Mouse (Mus musculus): ENCODE data around the gene Tex9. TPM values are rescaled to one million over a fixed set of nuclear protein-coding genes. Genes with fewer than 3 reads are reported as not detected.

Gene Tex9
- polyA plus RNA-seq, 1 experiment from 2014 or later, result 15.6 TPM

DNA sequence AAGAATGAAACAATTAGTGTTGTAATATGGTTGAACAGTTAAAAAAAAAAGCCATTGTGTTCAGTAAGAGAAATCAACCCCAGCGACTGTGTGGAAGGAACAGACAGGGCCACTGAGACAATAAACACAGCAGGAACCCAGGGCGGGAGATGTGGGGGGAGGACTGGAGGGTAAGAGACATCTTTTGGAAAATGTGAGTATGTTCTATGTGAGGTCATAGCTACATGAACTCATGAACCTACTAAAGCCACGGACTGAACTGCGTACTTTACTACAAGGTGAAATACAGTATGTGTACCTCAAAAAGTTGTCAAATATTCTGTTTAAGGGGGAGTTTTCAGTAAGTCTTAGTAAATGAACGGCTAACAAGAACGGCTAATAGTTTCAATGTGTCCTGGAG, 14.7 kb downstream of the Tex9 start:
- H3K27me3 ChIP-seq (replicated peaks), result no peaks in the 10 kb centered on the region
- no peak for ATAC-seq (ENCODE audit: extremely low read depth, insufficient number of reproducible peaks, low FRiP score, low TSS enrichment)
- no peaks in the 10 kb centered on the region for H3K4me1 ChIP-seq
- H3K4me3 ChIP-seq, result no peak overlapping the region
- H3K9me3 ChIP-seq, result no peaks in the 10 kb centered on the region
- no peak overlapping the region for H3K9ac ChIP-seq
- H3K27ac ChIP-seq (replicated peaks), result no peak overlapping the region
- H3K36me3 ChIP-seq, result peaks cover 57% of the 10 kb centered on the region
- H3K4me2 ChIP-seq, result no peak overlapping the region
- 72% methylated on average over 6 of the region's 6 CpGs for WGBS

DNA sequence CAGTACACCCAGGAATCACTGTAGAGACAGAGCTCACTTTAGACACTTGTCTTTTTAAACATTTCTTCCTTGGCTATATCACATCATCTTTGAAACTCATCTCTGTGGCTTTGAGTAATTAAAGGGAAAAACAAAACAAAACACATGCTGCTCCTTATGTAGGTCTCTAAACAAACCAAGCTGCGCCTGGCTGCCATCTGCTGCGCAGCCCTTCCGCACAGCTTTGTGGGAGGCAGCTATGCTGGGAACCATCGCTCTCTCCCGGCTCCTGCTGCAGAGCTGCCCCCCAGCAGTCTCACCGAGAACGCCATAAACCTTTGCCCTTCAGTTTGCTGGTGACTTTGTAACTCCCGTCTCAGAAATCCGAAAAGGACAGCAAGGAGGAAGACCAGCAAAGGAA, 16.5 kb downstream of the Tex9 start:
- 85% methylated on average over 9 of the region's 9 CpGs for WGBS
- H3K4me3 ChIP-seq, result no peak overlapping the region
- no peaks in the 10 kb centered on the region for H3K9me3 ChIP-seq
- H3K4me1 ChIP-seq, result no peaks in the 10 kb centered on the region
- peaks cover 51% of the 10 kb centered on the region for H3K36me3 ChIP-seq
- no peaks in the 10 kb centered on the region for H3K27me3 ChIP-seq (replicated peaks)
- no peak for ATAC-seq (ENCODE audit: extremely low read depth, insufficient number of reproducible peaks, low FRiP score, low TSS enrichment)
- no peak overlapping the region for H3K9ac ChIP-seq
- no peak overlapping the region for H3K4me2 ChIP-seq
- H3K27ac ChIP-seq (replicated peaks), result no peak overlapping the region

DNA sequence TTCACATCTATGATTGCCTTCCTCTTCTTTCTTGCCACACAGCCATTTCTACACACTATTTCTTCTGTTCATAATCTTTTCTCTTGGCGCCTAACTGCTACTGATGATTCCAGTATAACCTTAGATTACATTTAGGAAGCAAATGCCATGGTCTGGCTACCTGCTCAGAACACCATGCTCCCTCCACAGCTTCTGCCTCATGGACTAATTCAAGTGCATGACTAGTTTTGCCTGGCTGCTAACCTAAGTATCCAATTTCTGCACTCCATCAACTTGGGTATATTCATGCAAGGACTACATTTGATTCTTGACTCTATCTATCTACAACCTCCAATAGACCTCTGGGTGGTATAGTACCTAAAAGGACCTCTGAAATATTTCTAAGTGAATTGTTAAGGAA, 22.2 kb downstream of the Tex9 start:
- Histone ChIP-seq H3K9ac (no peak overlapping the region), H3K27me3 (replicated peaks) (no peaks in the 10 kb centered on the region), H3K4me1 (peaks cover 5% of the 10 kb centered on the region; the same call in 1 of the 2 replicates), H3K4me3 (no peak overlapping the region), H3K4me2 (no peak overlapping the region), H3K9me3 (no peaks in the 10 kb centered on the region), H3K36me3 (peaks cover 23% of the 10 kb centered on the region), H3K27ac (replicated peaks) (no peak overlapping the region)
- WGBS, result 87% methylated on average over 1 of the region's 1 CpGs
- no peak for ATAC-seq (ENCODE audit: extremely low read depth, insufficient number of reproducible peaks, low FRiP score, low TSS enrichment)

DNA sequence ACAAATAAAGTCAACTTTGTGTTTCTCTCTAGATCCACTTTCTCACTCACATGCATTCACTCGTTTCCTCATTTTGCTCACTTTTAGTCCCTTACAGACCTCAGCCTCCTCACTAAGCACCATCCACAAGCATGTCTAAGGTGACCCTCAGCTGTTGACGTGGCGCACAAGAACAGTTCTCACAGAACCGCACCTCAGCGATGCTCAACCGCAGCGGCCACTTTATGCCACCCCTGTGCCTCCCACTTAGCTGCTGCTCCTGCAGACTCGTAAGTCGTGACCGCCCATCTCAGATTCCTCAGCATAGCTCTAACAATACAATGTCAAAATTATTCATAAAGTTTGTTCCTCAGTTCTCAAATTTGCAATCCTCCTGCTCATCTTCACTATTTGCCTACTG, 23.4 kb downstream of the Tex9 start:
- 87% methylated on average over 10 of the region's 10 CpGs for WGBS
- Histone ChIP-seq H3K9me3 (no peaks in the 10 kb centered on the region), H3K27me3 (replicated peaks) (no peaks in the 10 kb centered on the region), H3K36me3 (peaks cover 16% of the 10 kb centered on the region), H3K4me1 (peaks cover 5% of the 10 kb centered on the region; the same call in 1 of the 2 replicates), H3K9ac (no peak overlapping the region), H3K4me3 (no peak overlapping the region), H3K27ac (replicated peaks) (no peak overlapping the region), H3K4me2 (no peak overlapping the region)
- ATAC-seq (ENCODE audit: extremely low read depth, insufficient number of reproducible peaks, low FRiP score, low TSS enrichment), result no peak

DNA sequence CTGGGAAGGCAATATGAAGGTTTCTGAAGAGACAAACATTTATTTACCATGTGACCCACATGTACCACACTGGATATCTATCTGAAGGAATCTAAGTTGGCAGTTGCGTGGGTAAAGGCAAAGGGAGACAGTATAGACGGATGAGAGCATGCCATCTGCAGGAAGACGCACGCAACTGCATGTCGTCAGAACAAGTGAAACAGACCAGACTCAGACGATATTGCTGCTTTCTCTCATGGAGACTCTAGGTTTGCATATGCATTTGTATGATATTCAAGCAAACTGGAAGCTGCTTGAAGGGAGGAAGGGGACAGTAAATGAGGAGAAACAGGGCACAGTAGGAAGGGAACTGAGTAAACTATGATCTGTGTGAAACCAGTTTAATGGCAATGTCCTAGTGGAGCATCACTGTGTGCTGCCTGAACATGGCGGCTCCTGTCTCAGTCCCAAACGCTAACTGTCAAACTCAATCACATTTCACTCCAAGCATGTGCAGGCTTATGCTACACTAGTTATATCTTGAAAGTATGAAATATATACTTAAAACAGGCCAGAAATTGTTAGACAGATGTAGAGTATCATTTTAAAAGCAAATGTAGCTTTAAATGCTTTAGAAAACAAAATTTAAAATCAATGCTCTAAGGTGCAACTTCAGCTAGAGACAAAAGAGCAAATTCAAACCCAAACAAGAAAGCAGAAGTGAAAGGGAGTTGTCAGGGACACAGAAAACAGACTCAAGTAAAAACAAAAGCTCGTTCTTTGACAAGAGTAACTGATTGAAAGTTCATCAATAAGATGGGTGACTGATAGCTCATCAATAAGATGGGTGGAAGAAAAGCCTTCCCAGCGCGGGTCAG, 24.2 kb downstream of the Tex9 start:
- Histone ChIP-seq H3K4me1 (peaks cover 5% of the 10 kb centered on the region; the same call in 1 of the 2 replicates), H3K27me3 (replicated peaks) (no peaks in the 10 kb centered on the region), H3K36me3 (peaks cover 9% of the 10 kb centered on the region), H3K9ac (no peak overlapping the region), H3K4me2 (no peak overlapping the region), H3K4me3 (no peak overlapping the region), H3K9me3 (no peaks in the 10 kb centered on the region), H3K27ac (replicated peaks) (no peak overlapping the region)
- 55% methylated on average over 11 of the region's 11 CpGs for WGBS
- ATAC-seq (ENCODE audit: extremely low read depth, insufficient number of reproducible peaks, low FRiP score, low TSS enrichment), result no peak

DNA sequence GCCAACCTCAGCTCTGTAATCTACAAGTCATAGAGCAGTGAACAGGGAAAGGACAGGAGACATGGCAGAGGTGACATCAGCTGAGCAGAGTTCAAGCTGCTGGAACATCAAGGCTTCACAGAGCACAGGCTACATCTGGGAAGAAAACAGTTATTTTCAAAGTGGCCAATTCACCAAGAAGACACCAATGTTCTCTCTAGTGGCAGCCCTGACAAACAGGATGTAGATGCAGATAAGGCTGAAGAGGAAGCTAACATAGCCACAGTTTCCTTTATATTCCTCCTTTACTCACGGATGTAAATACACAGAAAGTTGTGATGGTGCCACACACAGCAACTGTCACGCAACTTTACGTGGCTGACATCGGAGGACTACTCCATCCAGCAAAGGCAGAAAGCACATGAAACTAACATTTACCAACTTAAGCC, 26.2 kb downstream of the Tex9 start:
- peaks cover 5% of the 10 kb centered on the region; the same call in 1 of the 2 replicates for H3K4me1 ChIP-seq
- H3K27ac ChIP-seq (replicated peaks), result no peak overlapping the region
- H3K36me3 ChIP-seq, result peaks cover 6% of the 10 kb centered on the region
- H3K9ac ChIP-seq, result no peak overlapping the region
- H3K4me3 ChIP-seq, result no peak overlapping the region
- no peaks in the 10 kb centered on the region for H3K27me3 ChIP-seq (replicated peaks)
- no peak overlapping the region for H3K4me2 ChIP-seq
- H3K9me3 ChIP-seq, result no peaks in the 10 kb centered on the region
- no peak for ATAC-seq (ENCODE audit: extremely low read depth, insufficient number of reproducible peaks, low FRiP score, low TSS enrichment)
- WGBS, result 67% methylated on average over 4 of the region's 4 CpGs

DNA sequence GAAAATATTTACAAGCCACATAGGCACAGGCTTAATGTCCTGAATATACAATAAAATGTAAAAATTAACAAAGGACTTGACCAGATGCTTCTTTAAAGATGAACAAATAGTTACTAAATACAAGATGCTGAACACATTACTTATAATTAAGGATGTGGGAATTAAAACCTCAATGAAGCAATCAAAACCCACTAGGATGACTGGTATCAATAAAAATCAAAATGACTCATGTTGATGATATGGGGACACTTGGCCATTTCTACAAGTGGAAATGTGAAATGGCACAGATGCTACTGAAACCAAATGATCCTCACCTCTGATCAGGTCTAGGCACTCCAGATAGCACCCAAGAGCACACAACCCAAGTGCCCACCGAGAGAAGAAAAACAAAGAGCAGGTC, 27.2 kb downstream of the Tex9 start:
- no peak for ATAC-seq (ENCODE audit: extremely low read depth, insufficient number of reproducible peaks, low FRiP score, low TSS enrichment)
- Histone ChIP-seq H3K36me3 (peaks cover 15% of the 10 kb centered on the region), H3K4me3 (no peak overlapping the region), H3K27ac (replicated peaks) (no peak overlapping the region), H3K4me2 (no peak overlapping the region), H3K9ac (no peak overlapping the region), H3K9me3 (no peaks in the 10 kb centered on the region), H3K27me3 (replicated peaks) (no peaks in the 10 kb centered on the region), H3K4me1 (peaks cover 5% of the 10 kb centered on the region; the same call in 1 of the 2 replicates)
- WGBS, result 89% methylated on average over 1 of the region's 1 CpGs

DNA sequence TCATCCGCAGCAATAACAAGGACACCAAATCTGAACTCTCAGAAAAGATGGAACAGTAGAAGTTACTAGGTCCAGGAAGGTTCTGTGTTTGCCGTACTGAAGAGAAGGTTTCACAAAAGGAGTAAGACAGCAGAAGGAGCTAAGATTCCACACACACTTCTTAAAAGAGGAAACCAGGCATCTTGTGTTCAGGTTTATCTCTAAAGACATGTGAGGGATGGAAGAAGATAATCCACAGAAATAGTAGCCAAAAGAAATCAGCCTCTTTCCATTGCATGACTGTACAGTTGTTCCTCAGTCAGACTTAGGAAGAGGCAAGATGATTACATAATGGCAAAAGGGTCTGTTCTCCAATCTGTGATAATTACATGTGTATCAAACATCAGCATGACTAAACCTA, 29.6 kb downstream of the Tex9 start:
- H3K4me2 ChIP-seq, result no peak overlapping the region
- H3K4me1 ChIP-seq, result peaks cover 5% of the 10 kb centered on the region; the same call in 1 of the 2 replicates
- H3K27me3 ChIP-seq (replicated peaks), result no peaks in the 10 kb centered on the region
- no peaks in the 10 kb centered on the region for H3K9me3 ChIP-seq
- ATAC-seq (ENCODE audit: extremely low read depth, insufficient number of reproducible peaks, low FRiP score, low TSS enrichment), result no peak
- 80% methylated on average over 2 of the region's 2 CpGs for WGBS
- no peak overlapping the region for H3K4me3 ChIP-seq
- no peak overlapping the region for H3K9ac ChIP-seq
- H3K36me3 ChIP-seq, result peaks cover 27% of the 10 kb centered on the region
- no peak overlapping the region for H3K27ac ChIP-seq (replicated peaks)

DNA sequence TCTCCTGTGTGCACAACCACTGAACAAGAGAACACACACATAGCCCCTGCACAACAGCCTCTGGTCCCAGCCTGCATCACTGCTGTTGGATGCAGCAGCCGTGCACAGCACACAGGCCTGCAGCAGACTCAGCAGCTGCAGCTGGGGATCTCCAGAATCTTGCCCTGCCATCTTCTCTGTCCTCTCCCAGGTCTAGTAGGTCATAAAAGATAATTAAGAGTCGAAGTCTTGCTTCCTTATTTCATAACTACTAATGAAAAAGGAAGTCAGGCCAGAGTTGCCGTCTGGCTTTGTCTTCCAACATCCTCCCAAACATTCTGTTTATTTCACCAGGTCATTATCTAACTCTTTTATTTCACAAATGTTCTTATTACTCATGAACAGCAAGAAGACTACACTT, 31.2 kb downstream of the Tex9 start:
- Histone ChIP-seq H3K36me3 (peaks cover 39% of the 10 kb centered on the region), H3K4me1 (peaks cover 2% of the 10 kb centered on the region; the same call in 1 of the 2 replicates), H3K9me3 (no peaks in the 10 kb centered on the region), H3K4me3 (no peak overlapping the region), H3K27me3 (replicated peaks) (no peaks in the 10 kb centered on the region), H3K27ac (replicated peaks) (no peak overlapping the region), H3K4me2 (no peak overlapping the region), H3K9ac (no peak overlapping the region)
- ATAC-seq (ENCODE audit: extremely low read depth, insufficient number of reproducible peaks, low FRiP score, low TSS enrichment), result no peak
- 75% methylated on average over 3 of the region's 3 CpGs for WGBS

DNA sequence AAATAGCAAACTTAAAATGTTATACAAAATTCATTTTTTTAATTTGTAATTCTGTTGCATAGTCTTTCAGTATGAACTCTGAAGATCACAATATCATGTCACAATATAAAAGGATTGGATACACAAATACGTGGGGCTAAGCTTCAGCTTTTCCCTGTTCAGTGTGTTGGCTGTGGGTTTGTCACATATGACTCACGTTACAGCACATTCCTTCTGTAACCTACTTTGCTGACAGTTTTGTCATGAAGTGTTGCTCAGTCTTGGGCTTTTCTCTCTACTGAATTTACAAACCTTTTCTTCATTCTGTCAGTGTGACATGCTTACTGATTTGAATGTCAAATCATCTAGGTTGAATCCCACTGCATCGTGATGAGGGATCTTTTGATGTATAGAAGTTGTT, 32.3 kb downstream of the Tex9 start:
- H3K36me3 ChIP-seq, result peaks cover 39% of the 10 kb centered on the region
- no peaks in the 10 kb centered on the region for H3K9me3 ChIP-seq
- H3K27me3 ChIP-seq (replicated peaks), result no peaks in the 10 kb centered on the region
- no peak overlapping the region for H3K9ac ChIP-seq
- no peak overlapping the region for H3K27ac ChIP-seq (replicated peaks)
- ATAC-seq (ENCODE audit: extremely low read depth, insufficient number of reproducible peaks, low FRiP score, low TSS enrichment), result no peak
- H3K4me1 ChIP-seq, result no peaks in the 10 kb centered on the region
- no peak overlapping the region for H3K4me3 ChIP-seq
- no peak overlapping the region for H3K4me2 ChIP-seq
- 85% methylated on average over 3 of the region's 3 CpGs for WGBS

DNA sequence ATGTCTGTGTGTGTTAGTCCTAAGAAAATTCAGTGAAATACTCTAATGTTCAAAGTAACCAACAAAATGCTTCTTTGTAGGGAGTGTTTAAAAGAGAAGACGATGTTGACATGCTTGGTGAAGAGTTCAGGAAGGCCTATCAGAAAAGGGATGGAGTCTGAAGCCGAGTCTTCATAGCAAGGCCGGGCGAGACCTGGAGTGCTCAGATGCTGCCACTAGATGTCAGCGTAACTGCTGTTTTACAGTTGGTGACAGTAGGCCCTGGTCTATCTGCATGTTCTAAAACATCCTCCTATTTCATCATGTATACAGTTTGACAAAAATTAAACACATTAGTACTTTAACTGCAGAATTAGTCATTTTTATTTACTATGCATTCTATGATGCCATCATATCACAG, 33.8 kb downstream of the Tex9 start:
- no peak overlapping the region for H3K9ac ChIP-seq
- H3K4me3 ChIP-seq, result no peak overlapping the region
- H3K4me2 ChIP-seq, result no peak overlapping the region
- H3K36me3 ChIP-seq, result peaks cover 49% of the 10 kb centered on the region
- no peak for ATAC-seq (ENCODE audit: extremely low read depth, insufficient number of reproducible peaks, low FRiP score, low TSS enrichment)
- WGBS, result 13% methylated on average over 5 of the region's 5 CpGs
- no peak overlapping the region for H3K27ac ChIP-seq (replicated peaks)
- H3K9me3 ChIP-seq, result no peaks in the 10 kb centered on the region
- no peaks in the 10 kb centered on the region for H3K27me3 ChIP-seq (replicated peaks)
- H3K4me1 ChIP-seq, result no peaks in the 10 kb centered on the region

DNA sequence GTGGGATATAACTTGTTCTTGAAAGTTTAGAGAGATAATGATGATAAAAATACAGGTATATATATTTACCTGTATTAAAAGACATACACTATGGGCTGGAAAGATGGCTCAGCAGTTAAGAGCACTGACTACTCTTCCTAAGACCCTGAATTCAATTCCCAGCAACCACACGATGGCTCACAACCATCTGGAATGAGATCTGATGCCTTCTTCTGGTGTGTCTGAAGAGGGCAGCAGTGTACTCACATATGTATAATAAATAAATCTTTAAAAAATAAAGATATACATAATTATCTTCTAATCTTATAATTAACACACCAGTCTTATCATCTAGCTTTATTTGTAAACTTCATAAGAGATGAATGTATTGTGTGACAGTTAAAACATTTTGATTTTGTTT, 35.6 kb downstream of the Tex9 start:
- Histone ChIP-seq H3K9me3 (no peaks in the 10 kb centered on the region), H3K4me1 (no peaks in the 10 kb centered on the region), H3K9ac (no peak overlapping the region), H3K27me3 (replicated peaks) (no peaks in the 10 kb centered on the region), H3K4me2 (no peak overlapping the region), H3K36me3 (peaks cover 62% of the 10 kb centered on the region), H3K27ac (replicated peaks) (no peak overlapping the region), H3K4me3 (no peak overlapping the region)
- 43% methylated on average over 1 of the region's 1 CpGs for WGBS
- ATAC-seq (ENCODE audit: extremely low read depth, insufficient number of reproducible peaks, low FRiP score, low TSS enrichment), result no peak
